Mouse (Mus musculus) gonadal fat pad, adult 2 months (tissue): Measurements from ENCODE around the gene Crybg3. TPM values are rescaled to one million over a fixed set of nuclear protein-coding genes. Genes with fewer than 3 reads are reported as not detected.
"Not testable (repeated sequence)": the region's sequence is repeated elsewhere in the genome, so short reads cannot be mapped to it uniquely, and the experiment has no call there.

ENCODE experiments used
- DNase-seq: peaks from one replicate; pipeline ENCODE4 v3.0.0-alpha.2; 2012; ENCODE audit warnings: low read depth
- polyA plus RNA-seq: library from polyadenylated mRNA; depleted of rRNA; stranded (reverse); fragments of >200 nt; gene quantifications from 2 replicates; pipeline ENCODE4 v1.2.3, GENCODE M21; 2012

Gene Crybg3
- polyA plus RNA-seq, 1 experiment: 7.2 TPM

GRCm38 (mm10) chr16:59532561-59532960 lies 68.2 kb downstream of the Crybg3 start:
- DNase-seq: no peak

- DNase-seq: no peak
Observed at GRCm38 (mm10) chr16:59531243-59531642, 69.5 kb downstream of the Crybg3 start.

GRCm38 (mm10) chr16:59529570-59529969 lies 71.2 kb downstream of the Crybg3 start:
- no peak for DNase-seq

GRCm38 (mm10) chr16:59526939-59527338 lies 73.8 kb downstream of the Crybg3 start:
- no peak for DNase-seq

GRCm38 (mm10) chr16:59521752-59522423 lies 78.9 kb downstream of the Crybg3 start:
- DNase-seq: no peak

GRCm38 (mm10) chr16:59517447-59518219 lies 83.1 kb downstream of the Crybg3 start:
- DNase-seq: no peak

GRCm38 (mm10) chr16:59516965-59517364 lies 83.8 kb downstream of the Crybg3 start:
- no peak for DNase-seq

GRCm38 (mm10) chr16:59515169-59515568 lies 85.6 kb downstream of the Crybg3 start:
- DNase-seq: no peak

GRCm38 (mm10) chr16:59509830-59510229 lies 90.9 kb downstream of the Crybg3 start:
- DNase-seq: no peak

GRCm38 (mm10) chr16:59499180-59499579 lies 101.6 kb downstream of the Crybg3 start:
- no peak for DNase-seq

- DNase-seq: no peak
Observed at GRCm38 (mm10) chr16:59497947-59498346, 102.8 kb downstream of the Crybg3 start.

- DNase-seq: no peak
Observed at GRCm38 (mm10) chr16:59493199-59493598, 107.6 kb downstream of the Crybg3 start.

GRCm38 (mm10) chr16:59487975-59488548 lies 112.7 kb downstream of the Crybg3 start:
- no peak for DNase-seq

- no peak for DNase-seq
Observed at GRCm38 (mm10) chr16:59487239-59487638, 113.5 kb downstream of the Crybg3 start.

- no peak for DNase-seq
Observed at GRCm38 (mm10) chr16:59477955-59478354, 122.8 kb downstream of the Crybg3 start.

- DNase-seq: no peak
Observed at GRCm38 (mm10) chr16:59474788-59475187, 126.0 kb downstream of the Crybg3 start.

GRCm38 (mm10) chr16:59472546-59472945 lies 128.2 kb downstream of the Crybg3 start:
- no peak for DNase-seq

GRCm38 (mm10) chr16:59471637-59472278 lies 129.0 kb downstream of the Crybg3 start, which contains the start of gene Riox2:
Gene Riox2, plus strand, starts transcription at chr16:59471775.
- DNase-seq: no peak

- DNase-seq: no peak
Observed at GRCm38 (mm10) chr16:59469846-59470245, 130.9 kb downstream of the Crybg3 start.

GRCm38 (mm10) chr16:59463973-59464372 lies 136.8 kb downstream of the Crybg3 start:
- DNase-seq: no peak

GRCm38 (mm10) chr16:59463567-59463966 lies 137.2 kb downstream of the Crybg3 start:
- DNase-seq: no peak

- not testable (repeated sequence) for DNase-seq
Observed at GRCm38 (mm10) chr16:59459259-59459861, 141.4 kb downstream of the Crybg3 start.
